ENCODE assay signal across 21 mouse cellular contexts in the genomic region with DNA sequence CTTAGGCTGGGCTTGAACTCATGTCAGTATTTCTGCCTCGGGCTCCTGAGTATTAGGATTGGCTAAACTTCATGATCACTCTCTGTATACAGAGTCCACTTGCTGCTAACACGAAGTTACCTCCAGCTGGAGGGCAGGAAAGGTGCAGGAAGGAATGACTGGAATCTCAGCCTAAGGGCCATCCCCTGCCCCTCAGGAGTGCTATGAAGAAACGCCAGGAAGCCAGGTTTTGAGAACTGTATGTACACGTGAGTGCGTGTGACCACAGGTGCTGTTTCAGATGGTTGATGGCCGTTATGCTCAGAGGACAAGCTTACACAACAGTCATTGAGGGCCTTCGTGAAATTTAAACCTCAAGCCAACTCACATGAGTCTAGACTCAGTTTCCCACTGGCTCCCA. TPM values are rescaled to one million over a fixed set of nuclear protein-coding genes. Genes with fewer than 3 reads are reported as not detected.
"Had no signal": no experiment of that assay in that cellular context is flagged by ENCODE, and none has a peak within 500 bp of the region (broad histone marks: within the 10 kb centered on the region; RNA-seq: fewer than 3 reads in every experiment).

No protein-coding gene starts in this region.

- H3K9me3 ChIP-seq: lung, embryonic 15.5 days; megakaryocyte, embryonic 14.5 days; midbrain, embryonic 13.5 days; midbrain, embryonic 15.5 days; neural tube, embryonic 12.5 days; stomach, embryonic 15.5 days had no signal

- H3K4me1 ChIP-seq: lung, embryonic 15.5 days; neural tube, embryonic 12.5 days; stomach, embryonic 15.5 days had no signal

- H3K9ac ChIP-seq: liver, postnatal 0 days; lung, embryonic 15.5 days; midbrain, embryonic 13.5 days; midbrain, embryonic 15.5 days; neural tube, embryonic 12.5 days; stomach, embryonic 15.5 days had no signal

- H3K27ac ChIP-seq: lung, embryonic 15.5 days; macrophage; midbrain, embryonic 13.5 days; midbrain, embryonic 15.5 days; neural tube, embryonic 12.5 days; stomach, embryonic 15.5 days; stomach, postnatal 0 days had no signal

- H3K36me3 ChIP-seq: lung, embryonic 15.5 days; midbrain, embryonic 13.5 days; midbrain, embryonic 15.5 days; neural tube, embryonic 12.5 days; stomach, embryonic 15.5 days had no signal

- H3K4me3 ChIP-seq: lung, embryonic 15.5 days; megakaryocyte, embryonic 14.5 days; midbrain, embryonic 13.5 days; midbrain, embryonic 15.5 days; neural tube, embryonic 12.5 days; stomach, embryonic 15.5 days had no signal

- H3K27me3 ChIP-seq: midbrain, embryonic 13.5 days; midbrain, embryonic 15.5 days; neural tube, embryonic 12.5 days; stomach, embryonic 15.5 days had no signal

- H3K4me2 ChIP-seq: lung, embryonic 15.5 days; midbrain, embryonic 11.5 days; midbrain, embryonic 13.5 days; midbrain, embryonic 15.5 days; neural tube, embryonic 12.5 days; stomach, embryonic 15.5 days had no signal

- DNase-seq: liver, postnatal 0 days; lung, adult 2 months; lung, postnatal 10 days; right cerebral cortex, postnatal 14 days; thymus, adult 2 months; thymus, postnatal 25 days; thymus, postnatal 4 days had no signal

- ATAC-seq: liver, postnatal 0 days; midbrain, embryonic 13.5 days; midbrain, embryonic 15.5 days had no signal

RNA-seq across cellular contexts. Expression of a gene that starts 4.2 kb away (rescaled TPM):
- total RNA-seq: megakaryocyte progenitor cell, adult 5-6 weeks; midbrain, postnatal 0 days; monocyte, adult 5-6 weeks had no signal
- polyA plus RNA-seq: liver, postnatal 0 days; lung, adult 2 months; lung, embryonic 15.5 days; macrophage; midbrain, embryonic 11.5 days; midbrain, embryonic 13.5 days; midbrain, embryonic 15.5 days; midbrain, postnatal 0 days; neural tube, embryonic 12.5 days; neural tube, embryonic 14.5 days; stomach, embryonic 15.5 days; stomach, postnatal 0 days; urinary bladder, adult 2 months had no signal
